Mouse (Mus musculus): ENCODE data around the gene Farp1. TPM values are rescaled to one million over a fixed set of nuclear protein-coding genes. Genes with fewer than 3 reads are reported as not detected.

Gene Farp1
- polyA plus RNA-seq, 1 experiment from 2014 or later: 22.0 TPM

- Histone ChIP-seq H3K27me3 (ENCODE audit: control insufficient read depth, insufficient read depth, low read depth, low read length) (no peaks in the 10 kb centered on the region), H3K36me3 (ENCODE audit: control insufficient read depth, insufficient read depth, low read length) (no peaks in the 10 kb centered on the region), H3K4me1 (replicated peaks; ENCODE audit: control insufficient read depth, insufficient read depth, low read length) (peaks cover 35% of the 10 kb centered on the region), H3K4me2 (ENCODE audit: low read depth, low read length) (peak overlapping the region; percentile 38; the same call in 1 of the 2 replicates), H3K4me3 (ENCODE audit: low read length) (no peak overlapping the region), H3K9ac (ENCODE audit: low read length) (peak overlapping the region; percentile 40), H3K9me3 (ENCODE audit: control insufficient read depth, low read length) (no peaks in the 10 kb centered on the region), H3K27ac (ENCODE audit: low read length) (peak overlapping the region; percentile 60; the same call in 1 of the 2 replicates)
- ATAC-seq (ENCODE audit: low read depth): no peak
- 34% methylated on average over 3 of the region's 3 CpGs for WGBS
Observed at GRCm38 (mm10) chr14:121145291-121145690, 110.3 kb downstream of the Farp1 start.

GRCm38 (mm10) chr14:121145698-121146097, 110.7 kb downstream of the Farp1 start:
- Histone ChIP-seq H3K9ac (ENCODE audit: low read length) (peak overlapping the region; percentile 40), H3K27me3 (ENCODE audit: control insufficient read depth, insufficient read depth, low read depth, low read length) (no peaks in the 10 kb centered on the region), H3K9me3 (ENCODE audit: control insufficient read depth, low read length) (no peaks in the 10 kb centered on the region), H3K36me3 (ENCODE audit: control insufficient read depth, insufficient read depth, low read length) (no peaks in the 10 kb centered on the region), H3K4me1 (replicated peaks; ENCODE audit: control insufficient read depth, insufficient read depth, low read length) (peaks cover 33% of the 10 kb centered on the region), H3K4me3 (ENCODE audit: low read length) (no peak overlapping the region), H3K4me2 (ENCODE audit: low read depth, low read length) (peak overlapping the region; percentile 38; the same call in 1 of the 2 replicates), H3K27ac (ENCODE audit: low read length) (peak overlapping the region; percentile 60; the same call in 1 of the 2 replicates)
- ATAC-seq (ENCODE audit: low read depth): peak; percentile 20; the same call in 1 of the 2 replicates
- 14% methylated on average over 9 of the region's 10 CpGs for WGBS

GRCm38 (mm10) chr14:121146213-121146612, 111.2 kb downstream of the Farp1 start:
- ATAC-seq (ENCODE audit: low read depth): no peak
- H3K9ac ChIP-seq (ENCODE audit: low read length): no peak overlapping the region
- no peak overlapping the region for H3K4me3 ChIP-seq (ENCODE audit: low read length)
- H3K27me3 ChIP-seq (ENCODE audit: control insufficient read depth, insufficient read depth, low read depth, low read length): no peaks in the 10 kb centered on the region
- peaks cover 37% of the 10 kb centered on the region for H3K4me1 ChIP-seq (replicated peaks; ENCODE audit: control insufficient read depth, insufficient read depth, low read length)
- no peaks in the 10 kb centered on the region for H3K9me3 ChIP-seq (ENCODE audit: control insufficient read depth, low read length)
- H3K36me3 ChIP-seq (ENCODE audit: control insufficient read depth, insufficient read depth, low read length): no peaks in the 10 kb centered on the region
- no peak overlapping the region; the same call in 1 of the 2 replicates for H3K4me2 ChIP-seq (ENCODE audit: low read depth, low read length)
- H3K27ac ChIP-seq (ENCODE audit: low read length): peak overlapping the region; percentile 42
- 37% methylated on average over 7 of the region's 7 CpGs for WGBS

DNA sequence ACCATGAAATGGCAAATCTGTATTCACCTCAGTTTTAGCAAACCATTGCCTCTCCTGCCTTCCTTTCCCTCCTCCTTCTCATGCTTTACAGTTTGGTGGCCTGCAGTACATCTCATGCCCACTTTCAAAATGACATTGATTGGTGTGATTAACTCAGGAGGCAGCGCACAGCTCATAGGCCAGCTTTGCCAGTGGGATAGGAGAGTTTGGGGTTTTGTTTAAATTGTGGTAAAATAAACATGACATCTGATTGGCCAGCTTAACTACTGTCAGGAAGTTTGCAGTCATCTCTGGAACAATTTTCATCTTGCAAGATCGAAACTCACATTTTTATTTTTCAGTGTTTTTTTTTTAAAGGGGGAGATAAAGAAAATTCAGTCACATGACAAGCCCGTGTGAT, 112.0 kb downstream of the Farp1 start:
- Histone ChIP-seq H3K4me3 (ENCODE audit: low read length) (no peak overlapping the region), H3K9ac (ENCODE audit: low read length) (no peak overlapping the region), H3K4me1 (replicated peaks; ENCODE audit: control insufficient read depth, insufficient read depth, low read length) (peaks cover 37% of the 10 kb centered on the region), H3K9me3 (ENCODE audit: control insufficient read depth, low read length) (no peaks in the 10 kb centered on the region), H3K4me2 (ENCODE audit: low read depth, low read length) (no peak overlapping the region), H3K27me3 (ENCODE audit: control insufficient read depth, insufficient read depth, low read depth, low read length) (no peaks in the 10 kb centered on the region), H3K36me3 (ENCODE audit: control insufficient read depth, insufficient read depth, low read length) (no peaks in the 10 kb centered on the region), H3K27ac (ENCODE audit: low read length) (no peak overlapping the region)
- ATAC-seq (ENCODE audit: low read depth): no peak
- WGBS: 26% methylated on average over 3 of the region's 3 CpGs

DNA sequence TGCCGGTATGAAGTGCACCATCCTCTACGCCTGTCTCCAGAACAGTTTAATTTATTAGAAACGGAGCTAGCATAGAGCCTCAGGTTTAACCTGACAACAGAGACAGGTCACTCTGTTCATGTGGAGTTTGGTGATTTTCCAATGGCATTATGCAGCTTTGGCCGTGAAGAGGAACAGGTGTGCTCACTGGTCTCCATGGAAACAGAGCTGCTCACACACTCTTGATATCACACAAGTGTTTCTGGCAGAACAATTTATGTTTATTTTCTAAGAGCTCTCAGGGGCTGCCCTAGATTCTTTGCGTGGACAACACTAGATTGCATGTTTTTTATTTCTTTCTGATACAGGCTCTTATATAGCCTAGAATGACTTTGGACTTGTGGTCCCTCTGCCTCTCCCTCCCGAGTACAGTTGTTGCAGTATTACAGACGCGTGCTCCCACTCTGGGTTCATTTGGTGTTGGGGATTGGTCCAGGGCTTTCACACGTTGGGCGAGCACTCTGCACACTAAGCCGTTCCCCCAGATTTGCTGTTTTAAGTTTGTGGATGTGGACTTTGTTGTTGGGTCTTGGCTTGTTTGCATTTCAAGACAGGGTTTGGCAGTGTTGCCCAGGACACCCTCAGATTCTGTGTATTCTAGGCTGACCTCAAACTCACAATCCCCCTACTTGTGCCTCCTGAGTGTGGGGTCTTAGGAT, 113.2 kb downstream of the Farp1 start:
- Histone ChIP-seq H3K9me3 (ENCODE audit: control insufficient read depth, low read length) (no peaks in the 10 kb centered on the region), H3K36me3 (ENCODE audit: control insufficient read depth, insufficient read depth, low read length) (no peaks in the 10 kb centered on the region), H3K9ac (ENCODE audit: low read length) (no peak overlapping the region), H3K27me3 (ENCODE audit: control insufficient read depth, insufficient read depth, low read depth, low read length) (no peaks in the 10 kb centered on the region), H3K4me2 (ENCODE audit: low read depth, low read length) (no peak overlapping the region), H3K27ac (ENCODE audit: low read length) (peak overlapping the region; percentile 49), H3K4me3 (ENCODE audit: low read length) (no peak overlapping the region), H3K4me1 (replicated peaks; ENCODE audit: control insufficient read depth, insufficient read depth, low read length) (peaks cover 36% of the 10 kb centered on the region)
- ATAC-seq (ENCODE audit: low read depth): peak; percentile 52
- 64% methylated on average over 11 of the region's 11 CpGs for WGBS

GRCm38 (mm10) chr14:121149984-121150383, 115.0 kb downstream of the Farp1 start:
- ATAC-seq (ENCODE audit: low read depth): no peak
- 74% methylated on average over 5 of the region's 5 CpGs for WGBS
- H3K9me3 ChIP-seq (ENCODE audit: control insufficient read depth, low read length): no peaks in the 10 kb centered on the region
- no peak overlapping the region for H3K4me3 ChIP-seq (ENCODE audit: low read length)
- no peaks in the 10 kb centered on the region for H3K36me3 ChIP-seq (ENCODE audit: control insufficient read depth, insufficient read depth, low read length)
- peaks cover 31% of the 10 kb centered on the region for H3K4me1 ChIP-seq (replicated peaks; ENCODE audit: control insufficient read depth, insufficient read depth, low read length)
- no peaks in the 10 kb centered on the region for H3K27me3 ChIP-seq (ENCODE audit: control insufficient read depth, insufficient read depth, low read depth, low read length)
- H3K27ac ChIP-seq (ENCODE audit: low read length): no peak overlapping the region
- no peak overlapping the region for H3K9ac ChIP-seq (ENCODE audit: low read length)
- no peak overlapping the region for H3K4me2 ChIP-seq (ENCODE audit: low read depth, low read length)

DNA sequence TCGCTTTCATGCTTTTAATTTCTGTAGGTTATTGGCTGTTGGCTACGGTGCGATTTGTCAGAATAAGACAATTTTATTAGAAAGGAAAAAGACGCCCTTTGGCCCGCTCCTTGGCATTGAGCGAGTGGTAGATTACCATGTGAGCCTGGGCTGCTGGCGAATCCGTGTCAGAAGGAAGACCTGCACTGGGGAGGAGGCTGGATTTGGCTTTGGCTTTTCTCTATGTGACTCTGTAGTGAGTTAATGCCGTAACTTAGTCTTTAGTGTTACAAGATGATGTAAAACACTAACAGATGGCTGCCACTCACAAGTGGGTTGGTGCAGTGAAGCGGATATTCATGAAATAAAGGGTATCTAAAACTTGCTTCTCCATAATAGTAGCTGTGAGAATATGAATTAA, 116.8 kb downstream of the Farp1 start:
- H3K27me3 ChIP-seq (ENCODE audit: control insufficient read depth, insufficient read depth, low read depth, low read length): no peaks in the 10 kb centered on the region
- no peak overlapping the region for H3K9ac ChIP-seq (ENCODE audit: low read length)
- 0 out of 2 replicates have a peak, but pooled peaks cover 2% of the 10 kb centered on the region for H3K36me3 ChIP-seq (ENCODE audit: control insufficient read depth, insufficient read depth, low read length)
- no peak overlapping the region for H3K27ac ChIP-seq (ENCODE audit: low read length)
- H3K4me2 ChIP-seq (ENCODE audit: low read depth, low read length): no peak overlapping the region
- ATAC-seq (ENCODE audit: low read depth): no peak
- no peaks in the 10 kb centered on the region for H3K9me3 ChIP-seq (ENCODE audit: control insufficient read depth, low read length)
- 85% methylated on average over 10 of the region's 10 CpGs for WGBS
- peaks cover 16% of the 10 kb centered on the region for H3K4me1 ChIP-seq (replicated peaks; ENCODE audit: control insufficient read depth, insufficient read depth, low read length)
- no peak overlapping the region for H3K4me3 ChIP-seq (ENCODE audit: low read length)

DNA sequence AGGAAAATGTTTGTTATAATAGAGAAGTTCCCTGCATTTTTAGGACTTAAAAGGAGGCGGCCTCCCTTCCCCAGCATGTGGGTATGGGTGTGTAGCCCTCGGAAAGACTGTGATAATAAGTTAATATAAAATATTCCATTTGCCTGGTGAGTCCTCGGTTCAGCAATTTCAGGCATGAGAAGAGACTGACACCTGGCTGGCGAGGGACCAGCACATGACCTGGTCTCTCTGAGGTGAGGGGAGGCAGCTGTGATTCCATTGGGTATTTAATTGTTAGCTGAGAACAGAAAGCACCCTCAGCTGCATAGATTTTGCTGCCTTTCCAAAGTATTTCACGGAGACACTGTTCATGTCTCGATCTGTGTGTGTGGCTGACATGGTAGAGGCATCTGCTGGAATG, 117.8 kb downstream of the Farp1 start:
- no peak overlapping the region for H3K4me2 ChIP-seq (ENCODE audit: low read depth, low read length)
- H3K9me3 ChIP-seq (ENCODE audit: control insufficient read depth, low read length): no peaks in the 10 kb centered on the region
- H3K27ac ChIP-seq (ENCODE audit: low read length): no peak overlapping the region
- no peak overlapping the region for H3K4me3 ChIP-seq (ENCODE audit: low read length)
- no peak overlapping the region for H3K9ac ChIP-seq (ENCODE audit: low read length)
- no peak for ATAC-seq (ENCODE audit: low read depth)
- peaks cover 10% of the 10 kb centered on the region; the same call in 1 of the 2 replicates for H3K4me1 ChIP-seq (replicated peaks; ENCODE audit: control insufficient read depth, insufficient read depth, low read length)
- 75% methylated on average over 6 of the region's 6 CpGs for WGBS
- H3K27me3 ChIP-seq (ENCODE audit: control insufficient read depth, insufficient read depth, low read depth, low read length): no peaks in the 10 kb centered on the region
- H3K36me3 ChIP-seq (ENCODE audit: control insufficient read depth, insufficient read depth, low read length): 0 out of 2 replicates have a peak, but pooled peaks cover 2% of the 10 kb centered on the region

DNA sequence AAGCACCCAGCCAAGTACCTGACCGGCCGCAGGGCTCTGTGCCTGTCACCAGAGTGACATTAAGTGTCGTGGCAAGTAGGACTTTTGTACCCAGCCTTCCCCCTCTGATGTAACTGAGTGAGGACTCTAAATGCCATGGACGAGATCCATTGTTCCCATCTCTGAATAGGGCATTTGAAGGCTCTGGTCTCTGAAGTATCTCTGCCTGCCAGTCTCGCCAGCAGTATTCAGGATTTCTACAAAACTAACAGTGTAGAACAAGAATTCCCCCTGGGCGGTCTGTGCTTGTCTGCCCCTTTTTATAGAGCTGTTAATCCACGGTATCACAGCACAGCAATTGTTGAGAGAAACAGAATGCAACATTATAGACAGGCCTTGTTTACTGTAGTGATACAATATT, 118.3 kb downstream of the Farp1 start:
- ATAC-seq (ENCODE audit: low read depth): no peak
- no peaks in the 10 kb centered on the region for H3K9me3 ChIP-seq (ENCODE audit: control insufficient read depth, low read length)
- no peak overlapping the region for H3K4me3 ChIP-seq (ENCODE audit: low read length)
- no peak overlapping the region for H3K9ac ChIP-seq (ENCODE audit: low read length)
- no peaks in the 10 kb centered on the region for H3K27me3 ChIP-seq (ENCODE audit: control insufficient read depth, insufficient read depth, low read depth, low read length)
- H3K4me1 ChIP-seq (replicated peaks; ENCODE audit: control insufficient read depth, insufficient read depth, low read length): peaks cover 7% of the 10 kb centered on the region; the same call in 1 of the 2 replicates
- H3K4me2 ChIP-seq (ENCODE audit: low read depth, low read length): no peak overlapping the region
- 0 out of 2 replicates have a peak, but pooled peaks cover 2% of the 10 kb centered on the region for H3K36me3 ChIP-seq (ENCODE audit: control insufficient read depth, insufficient read depth, low read length)
- 78% methylated on average over 7 of the region's 7 CpGs for WGBS
- H3K27ac ChIP-seq (ENCODE audit: low read length): no peak overlapping the region
